Comparison of ENCODE assay signal across 21 mouse cellular contexts in the genomic region with DNA sequence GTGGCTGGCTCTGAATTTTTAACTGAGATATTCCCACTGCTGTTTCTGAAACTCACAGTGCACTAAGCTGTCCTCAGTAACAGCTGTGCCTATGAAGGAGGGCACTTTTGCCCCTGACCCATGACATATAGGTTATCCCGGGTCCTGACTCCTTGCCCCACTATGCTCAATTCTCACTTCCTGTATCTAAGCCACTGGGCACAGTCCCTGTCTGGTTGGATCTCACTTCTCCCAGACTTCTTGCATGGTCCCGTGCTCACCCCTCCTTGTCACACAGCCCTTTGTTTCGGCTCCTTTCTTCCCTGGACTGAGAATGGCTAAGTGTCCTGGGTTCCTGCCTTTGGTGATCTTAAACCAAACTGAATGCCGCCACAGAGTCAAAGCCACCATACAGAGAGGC. TPM values are rescaled to one million over a fixed set of nuclear protein-coding genes. Genes with fewer than 3 reads are reported as not detected.
DNase-seq lines count a peak whose midpoint lies in the region; ATAC-seq and TF ChIP-seq lines count a peak whose summit lies in the region.
"Had no signal": no experiment of that assay in that cellular context is flagged by ENCODE, and none has a peak within 500 bp of the region (broad histone marks: within the 10 kb centered on the region; RNA-seq: fewer than 3 reads in every experiment).

No protein-coding gene starts in this region.

- no peak overlapping the region for H3K4me3 ChIP-seq in heart, embryonic 16.5 days (ENCODE audit: low read length)
- H3K4me3 ChIP-seq in lung, postnatal 0 days (ENCODE audit: low read depth, low read length): no peak overlapping the region
- H3K4me3 ChIP-seq: erythroblast, embryonic 14.5 days; heart, embryonic 15.5 days; hindbrain, embryonic 12.5 days; midbrain, embryonic 12.5 days; neural tube, embryonic 13.5 days had no signal

- H3K9ac ChIP-seq in heart, embryonic 16.5 days (ENCODE audit: low read length): no peak overlapping the region
- no peak overlapping the region for H3K9ac ChIP-seq in lung, postnatal 0 days (replicated peaks; ENCODE audit: low read depth)
- H3K9ac ChIP-seq: heart, embryonic 15.5 days; hindbrain, embryonic 12.5 days; midbrain, embryonic 12.5 days; neural tube, embryonic 13.5 days had no signal

- intact Hi-C loops in heart, postnatal 25 days (cut with DNase I): loop anchor here (5.0 kb wide), 1 partner anchor 173 kb away; no protein-coding TSS in a partner anchor

- WGBS in heart, embryonic 16.5 days: 86% methylated on average over 4 of the region's 4 CpGs
- 92% methylated on average over 4 of the region's 4 CpGs for WGBS in lung, postnatal 0 days

- H3K4me1 ChIP-seq in heart, embryonic 16.5 days (ENCODE audit: control insufficient read depth, insufficient read depth, low read length): peaks cover 32% of the 10 kb centered on the region
- H3K4me1 ChIP-seq in lung, postnatal 0 days (ENCODE audit: insufficient read depth, low read depth, low read length): no peaks in the 10 kb centered on the region; the same call in 1 of the 2 replicates

- no peak for ATAC-seq in heart, embryonic 16.5 days (replicated peaks; ENCODE audit: extremely low read depth, insufficient read depth, low FRiP score)
- ATAC-seq in lung, postnatal 0 days: no peak
- ATAC-seq in common myeloid progenitor, adult 5-6 weeks (replicated peaks; ENCODE audit: low read depth, poor library complexity, severe bottlenecking): 0 out of 2 replicates have a peak, but pooled peaks have one; percentile 20
- peak; percentile 73 for ATAC-seq in granulocyte monocyte progenitor cell, adult 5-6 weeks (replicated peaks; ENCODE audit: poor library complexity, severe bottlenecking)
- ATAC-seq: forebrain, embryonic 16.5 days; hindbrain, postnatal 0 days; intestine, embryonic 16.5 days had no signal

- H3K27ac ChIP-seq in heart, embryonic 16.5 days (ENCODE audit: low read length): peak overlapping the region; percentile 16; the same call in 1 of the 2 replicates
- H3K27ac ChIP-seq in lung, postnatal 0 days (ENCODE audit: low read length): no peak overlapping the region
- H3K27ac ChIP-seq: hindbrain, embryonic 12.5 days; hindbrain, postnatal 0 days; midbrain, embryonic 12.5 days; neural tube, embryonic 13.5 days had no signal

- no peak for TF ChIP-seq CTCF in lung, postnatal 0 days (IDR thresholded peaks at IDR 0.05)

- H3K27me3 ChIP-seq in heart, embryonic 16.5 days (ENCODE audit: control insufficient read depth, insufficient read depth, low read length): no peaks in the 10 kb centered on the region
- no peaks in the 10 kb centered on the region for H3K27me3 ChIP-seq in lung, postnatal 0 days (replicated peaks; ENCODE audit: insufficient read depth, low read length)
- H3K27me3 ChIP-seq: heart, embryonic 15.5 days; hindbrain, embryonic 12.5 days; midbrain, embryonic 12.5 days; neural tube, embryonic 13.5 days had no signal

- H3K9me3 ChIP-seq in heart, embryonic 16.5 days (replicated peaks; ENCODE audit: control insufficient read depth, low read length): no peaks in the 10 kb centered on the region
- no peaks in the 10 kb centered on the region for H3K9me3 ChIP-seq in lung, postnatal 0 days (ENCODE audit: low read length)
- H3K9me3 ChIP-seq: heart, embryonic 15.5 days; hindbrain, embryonic 12.5 days; midbrain, embryonic 12.5 days; neural tube, embryonic 13.5 days had no signal

- H3K4me2 ChIP-seq in heart, embryonic 16.5 days (ENCODE audit: low read depth, low read length): no peak overlapping the region
- H3K4me2 ChIP-seq in lung, postnatal 0 days (replicated peaks; ENCODE audit: low read depth, low read length): no peak overlapping the region
- H3K4me2 ChIP-seq: hindbrain, embryonic 12.5 days; midbrain, embryonic 12.5 days; neural tube, embryonic 13.5 days had no signal

- TF ChIP-seq EP300 in lung, postnatal 0 days (IDR thresholded peaks at IDR 0.05): no peak

- no peaks in the 10 kb centered on the region for H3K36me3 ChIP-seq in heart, embryonic 16.5 days (ENCODE audit: control insufficient read depth, insufficient read depth)
- no peaks in the 10 kb centered on the region for H3K36me3 ChIP-seq in lung, postnatal 0 days (ENCODE audit: insufficient read depth, low read length)
- H3K36me3 ChIP-seq: heart, embryonic 15.5 days; hindbrain, embryonic 12.5 days; midbrain, embryonic 12.5 days; neural tube, embryonic 13.5 days had no signal

- DNase-seq in heart, postnatal 25 days (ENCODE audit: low spot score): no peak
- peak; percentile 18 for DNase-seq in lung, postnatal 0 days (ENCODE audit: low spot score)
- DNase-seq in lung, postnatal 10 days: no peak
- no peak for DNase-seq in adrenal gland, postnatal 14 days
- DNase-seq in kidney, adult 9 months: no peak
- DNase-seq: cerebellum, adult 18-20 months; cerebellum, postnatal 10 days; layer of hippocampus, adult 9-11 months; right cerebral cortex, postnatal 4 days had no signal

RNA-seq across cellular contexts. Expression of a gene that starts 24.8 kb away (rescaled TPM):
- 10.4 and 11.9 TPM in 2 replicates for polyA plus RNA-seq in heart, embryonic 16.5 days (2015; fragmentation: Nextera tagmentation; extraction: Ambion mirVana)
- 1 to 10 TPM; 2.1 to 2.5 TPM for total RNA-seq in heart, postnatal 25 days (2021)
- 3.6 and 4.0 TPM in 2 replicates for polyA plus RNA-seq in lung, postnatal 0 days (2015; fragmentation: Nextera tagmentation; extraction: Ambion mirVana)
- total RNA-seq in common myeloid progenitor, adult 5-6 weeks (2017): 32.6 and 35.4 TPM in 2 replicates
- 21.3 and 23.5 TPM in 2 replicates for total RNA-seq in granulocyte monocyte progenitor cell, adult 5-6 weeks (2014; fragmentation: Nextera tagmentation)
- total RNA-seq in granulocyte monocyte progenitor cell, adult 5-6 weeks (2017): 29.0 and 29.2 TPM in 2 replicates
- total RNA-seq in adrenal gland, postnatal 14 days (2021): 9.5 and 10.7 TPM in 2 replicates

RNA-seq across cellular contexts. Expression of a gene that starts 35.1 kb away (rescaled TPM):
- 0.45 and 0.50 TPM in 2 replicates for polyA plus RNA-seq in heart, embryonic 16.5 days (2015; fragmentation: Nextera tagmentation; extraction: Ambion mirVana)
- total RNA-seq in heart, postnatal 25 days (2021): under 1 TPM; 0.23 to 0.25 TPM
- polyA plus RNA-seq in lung, postnatal 0 days (2015; fragmentation: Nextera tagmentation; extraction: Ambion mirVana): 0.90 and 0.92 TPM in 2 replicates
- total RNA-seq in common myeloid progenitor, adult 5-6 weeks (2017): 0.15 TPM in 1 of 2 replicates, not detected in the other
- total RNA-seq in granulocyte monocyte progenitor cell, adult 5-6 weeks (2014; fragmentation: Nextera tagmentation): not detected in 2 replicates
- 0.17 and 0.36 TPM in 2 replicates for total RNA-seq in granulocyte monocyte progenitor cell, adult 5-6 weeks (2017)
- total RNA-seq in adrenal gland, postnatal 14 days (2021): 0.15 and 0.30 TPM in 2 replicates
- total RNA-seq: liver, adult 2 months had no signal
- polyA plus RNA-seq: erythroblast, embryonic 14.5 days; forebrain, embryonic 16.5 days; hindbrain, embryonic 12.5 days; midbrain, embryonic 12.5 days had no signal

Comparison
In these comparisons a context has a peak if more than half of its experiments do, and no peak if none do; other contexts are left out.
1. ATAC-seq: peak in common myeloid progenitor, adult 5-6 weeks (single experiment) and granulocyte monocyte progenitor cell, adult 5-6 weeks (single experiment); none in heart, embryonic 16.5 days (single experiment) and lung, postnatal 0 days (single experiment).